Mouse (Mus musculus) megakaryocyte, embryonic 14.5 days (primary cell): ENCODE measurements around the gene Ehbp1. TPM values are rescaled to one million over a fixed set of nuclear protein-coding genes. Genes with fewer than 3 reads are reported as not detected.

Experiments
- H3K27me3 ChIP-seq: replicated peaks from 2 replicates; pipeline ENCODE3; 2012; ENCODE audit warnings: inconsistent platforms
- H3K36me3 ChIP-seq: replicated peaks from 2 replicates; pipeline ENCODE3; 2012; ENCODE audit warnings: low read length, inconsistent platforms, mixed read lengths
- H3K4me1 ChIP-seq: 2 replicates; pipeline ENCODE4 v1.6.1; 2012; ENCODE audit warnings: inconsistent platforms
- H3K4me3 ChIP-seq: replicated peaks from 2 replicates; pipeline ENCODE3; 2012; ENCODE audit warnings: moderate library complexity, mild to moderate bottlenecking, inconsistent platforms
- H3K9me3 ChIP-seq: 2 replicates; pipeline ENCODE4 v1.6.1; 2012; ENCODE audit warnings: inconsistent platforms
- FLI1 ChIP-seq: IDR thresholded peaks from 2 replicates; pipeline ENCODE4 v1.6.1; 2012; ENCODE audit warnings: low read length, inconsistent platforms, mixed read lengths
- GATA1 ChIP-seq: IDR thresholded peaks from 3 replicates; pipeline ENCODE4 v1.6.1; 2012; ENCODE audit warnings: mixed read lengths, low read length, inconsistent platforms, borderline replicate concordance
- polyA plus RNA-seq: library from polyadenylated mRNA; stranded (reverse); fragments of >175 nt; gene quantifications from 2 replicates; pipeline ENCODE4 v1.2.3, GENCODE M21; 2012; ENCODE audit warnings: low replicate concordance; ENCODE audit not compliant: insufficient read depth

The Ehbp1 gene
- polyA plus RNA-seq, 1 experiment, result 0.10 TPM

- no peak for TF ChIP-seq GATA1
- no peak for TF ChIP-seq FLI1
- Histone ChIP-seq H3K27me3 (no peaks in the 10 kb centered on the region), H3K36me3 (no peaks in the 10 kb centered on the region), H3K4me1 (no peaks in the 10 kb centered on the region), H3K9me3 (no peaks in the 10 kb centered on the region), H3K4me3 (no peak overlapping the region)
Observed at GRCm38 (mm10) chr11:22353962-22354621, 12.0 kb upstream of the Ehbp1 start.

GRCm38 (mm10) chr11:22349945-22350344 lies 7.9 kb upstream of the Ehbp1 start:
- TF ChIP-seq GATA1 (no peak), FLI1 (no peak)
- Histone ChIP-seq H3K9me3 (no peaks in the 10 kb centered on the region), H3K4me1 (no peaks in the 10 kb centered on the region), H3K36me3 (no peaks in the 10 kb centered on the region), H3K27me3 (no peaks in the 10 kb centered on the region), H3K4me3 (no peak overlapping the region)

GRCm38 (mm10) chr11:22348536-22348910 lies 6.4 kb upstream of the Ehbp1 start:
- no peaks in the 10 kb centered on the region for H3K27me3 ChIP-seq
- TF ChIP-seq FLI1 (no peak), GATA1 (no peak)
- no peaks in the 10 kb centered on the region for H3K36me3 ChIP-seq
- H3K4me3 ChIP-seq, result no peak overlapping the region
- H3K4me1 ChIP-seq, result no peaks in the 10 kb centered on the region
- no peaks in the 10 kb centered on the region for H3K9me3 ChIP-seq

GRCm38 (mm10) chr11:22347651-22348535 lies 5.8 kb upstream of the Ehbp1 start:
- no peak overlapping the region for H3K4me3 ChIP-seq
- H3K36me3 ChIP-seq, result no peaks in the 10 kb centered on the region
- no peak for TF ChIP-seq GATA1
- no peaks in the 10 kb centered on the region for H3K4me1 ChIP-seq
- H3K27me3 ChIP-seq, result no peaks in the 10 kb centered on the region
- no peaks in the 10 kb centered on the region for H3K9me3 ChIP-seq

GRCm38 (mm10) chr11:22327302-22327910 lies 14.7 kb downstream of the Ehbp1 start:
- Histone ChIP-seq H3K4me3 (no peak overlapping the region), H3K9me3 (no peaks in the 10 kb centered on the region), H3K36me3 (no peaks in the 10 kb centered on the region), H3K4me1 (no peaks in the 10 kb centered on the region), H3K27me3 (no peaks in the 10 kb centered on the region)
- no peak for TF ChIP-seq GATA1
- TF ChIP-seq FLI1, result no peak

GRCm38 (mm10) chr11:22317824-22318411 lies 24.2 kb downstream of the Ehbp1 start:
- TF ChIP-seq FLI1, result no peak
- TF ChIP-seq GATA1, result no peak
- Histone ChIP-seq H3K4me1 (peaks cover 6% of the 10 kb centered on the region), H3K9me3 (no peaks in the 10 kb centered on the region), H3K36me3 (no peaks in the 10 kb centered on the region), H3K4me3 (no peak overlapping the region), H3K27me3 (no peaks in the 10 kb centered on the region)

- Histone ChIP-seq H3K27me3 (no peaks in the 10 kb centered on the region), H3K4me1 (peaks cover 6% of the 10 kb centered on the region), H3K9me3 (no peaks in the 10 kb centered on the region), H3K36me3 (no peaks in the 10 kb centered on the region), H3K4me3 (no peak overlapping the region)
- TF ChIP-seq GATA1 (no peak), FLI1 (no peak)
Observed at GRCm38 (mm10) chr11:22315801-22316200, 26.3 kb downstream of the Ehbp1 start.

GRCm38 (mm10) chr11:22301164-22301563 lies 40.9 kb downstream of the Ehbp1 start:
- Histone ChIP-seq H3K4me3 (no peak overlapping the region), H3K4me1 (no peaks in the 10 kb centered on the region), H3K36me3 (no peaks in the 10 kb centered on the region), H3K9me3 (no peaks in the 10 kb centered on the region), H3K27me3 (no peaks in the 10 kb centered on the region)
- TF ChIP-seq GATA1 (no peak), FLI1 (no peak)

GRCm38 (mm10) chr11:22289164-22289563 lies 52.9 kb downstream of the Ehbp1 start:
- Histone ChIP-seq H3K36me3 (no peaks in the 10 kb centered on the region), H3K4me3 (no peak overlapping the region), H3K4me1 (peaks cover 20% of the 10 kb centered on the region), H3K27me3 (peaks cover 3% of the 10 kb centered on the region), H3K9me3 (peaks cover 5% of the 10 kb centered on the region)
- TF ChIP-seq FLI1 (no peak), GATA1 (no peak)

GRCm38 (mm10) chr11:22287513-22287900 lies 54.6 kb downstream of the Ehbp1 start:
- Histone ChIP-seq H3K36me3 (no peaks in the 10 kb centered on the region), H3K9me3 (peaks cover 5% of the 10 kb centered on the region), H3K4me1 (peaks cover 20% of the 10 kb centered on the region), H3K4me3 (peak overlapping the region; percentile 94), H3K27me3 (peaks cover 3% of the 10 kb centered on the region)
- TF ChIP-seq FLI1, result no peak
- no peak for TF ChIP-seq GATA1
